Mouse (Mus musculus) CH12F3 (cell line): ENCODE data around the gene Lpin3.

ENCODE experiments used
- in situ Hi-C: fragments of 300-500 bp; cut with MboI; formaldehyde crosslinking; loops from 2 replicates; pipeline ENCODE4 v1.14.3; 2020; ENCODE audit warnings: low sequenced_read_pairs

Lpin3 gene

DNA sequence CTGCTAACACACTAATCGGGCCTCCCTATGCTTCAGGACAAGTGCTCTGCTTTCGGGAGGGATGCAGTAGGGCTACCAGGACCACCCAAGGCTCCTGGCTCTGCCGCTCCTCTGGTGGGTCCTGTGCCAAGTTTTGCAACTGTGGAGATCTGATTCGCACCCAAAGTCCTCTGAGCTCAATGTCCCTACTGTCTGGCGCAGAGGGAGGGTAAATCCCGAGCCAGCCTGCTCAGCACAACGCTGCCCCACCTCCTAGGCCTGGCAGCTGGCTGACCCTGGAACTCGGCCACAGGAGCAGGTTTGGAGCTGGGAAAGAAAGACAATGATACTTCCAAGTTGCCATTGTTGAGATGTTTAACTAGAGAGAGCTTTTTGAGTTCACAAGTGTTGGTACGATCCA is 44.7 kb downstream of the Lpin3 start:
- in situ Hi-C loops: no loop called here

DNA sequence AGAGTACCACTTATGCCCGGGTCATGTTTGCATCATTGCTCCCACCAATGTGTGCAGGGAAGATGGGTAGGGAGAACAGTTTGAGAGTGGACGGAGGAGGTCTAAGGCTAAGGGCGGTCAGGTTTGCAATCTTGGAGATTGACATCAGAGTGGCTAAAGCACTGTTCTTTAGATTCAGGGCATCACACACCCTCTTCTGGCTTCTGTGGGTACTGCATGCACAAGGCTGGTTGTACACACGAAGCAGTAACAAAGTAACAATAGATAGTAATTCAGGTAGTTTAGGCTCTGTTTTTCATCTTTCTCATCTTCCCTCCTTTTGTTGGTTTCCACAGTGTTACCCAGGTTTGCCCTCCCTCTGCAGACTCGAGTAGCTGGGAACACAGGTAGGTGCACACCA is 50.9 kb downstream of the Lpin3 start:
- in situ Hi-C loops: no loop called here

DNA sequence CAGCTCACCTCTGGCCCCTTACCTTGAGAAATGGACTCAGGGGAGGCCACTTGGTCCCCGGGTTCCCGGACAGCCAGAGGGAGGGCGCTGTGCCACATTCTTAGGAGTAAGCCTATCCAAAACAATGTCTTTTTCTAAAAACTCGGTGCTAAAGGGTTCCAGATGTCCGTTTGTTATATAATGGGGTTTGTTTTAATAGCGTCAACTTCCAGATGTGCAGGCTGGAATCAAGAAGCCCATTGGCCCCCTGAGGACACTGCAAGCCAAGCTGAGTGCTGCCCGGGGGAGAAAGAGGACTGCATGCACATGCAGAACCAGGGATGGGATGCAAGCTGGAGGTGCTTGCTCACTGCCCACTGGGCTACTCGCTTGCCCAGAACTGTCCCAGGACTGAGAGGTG is 51.9 kb downstream of the Lpin3 start:
- in situ Hi-C loops: no loop called here

DNA sequence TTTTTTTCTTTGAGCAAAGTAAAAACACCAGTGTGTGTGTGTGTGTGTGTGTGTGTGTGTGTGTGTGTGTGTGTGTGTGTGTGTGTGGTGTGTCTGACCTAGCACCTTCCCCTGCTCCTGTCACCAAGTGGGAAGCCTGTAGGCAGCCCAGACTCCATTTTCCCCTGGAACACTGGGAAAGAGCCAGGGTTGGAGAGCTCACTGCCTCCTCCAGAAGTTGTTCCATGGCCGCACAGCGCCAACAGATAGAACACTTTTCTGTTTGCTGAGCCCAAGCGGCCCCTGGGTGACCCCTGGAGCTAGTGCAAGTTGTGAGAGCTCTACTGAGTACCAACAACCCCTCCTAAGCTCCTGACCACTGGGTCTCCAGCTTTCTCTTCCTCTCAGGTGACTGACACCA is 52.5 kb downstream of the Lpin3 start:
- in situ Hi-C loops: no loop called here

DNA sequence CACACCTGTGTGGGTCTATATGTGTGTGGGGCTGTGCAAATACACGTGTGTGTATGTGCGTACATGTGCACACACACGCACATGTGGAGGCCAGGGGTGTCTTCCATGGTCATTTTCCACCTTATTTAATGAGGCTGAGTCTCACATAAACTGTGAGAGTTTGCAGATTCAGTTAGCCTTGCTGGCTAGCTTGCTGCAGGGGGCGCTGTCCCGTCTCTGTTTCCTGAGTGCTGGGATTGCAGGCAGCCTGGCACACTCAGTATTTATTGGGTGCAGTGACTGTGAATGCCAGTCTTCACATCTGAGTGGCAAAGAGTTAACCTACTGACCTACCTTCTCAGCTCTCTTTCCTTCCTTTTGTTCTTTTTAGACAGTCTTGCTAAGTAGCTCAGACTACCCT is 53.4 kb downstream of the Lpin3 start:
- in situ Hi-C loops: no loop called here

DNA sequence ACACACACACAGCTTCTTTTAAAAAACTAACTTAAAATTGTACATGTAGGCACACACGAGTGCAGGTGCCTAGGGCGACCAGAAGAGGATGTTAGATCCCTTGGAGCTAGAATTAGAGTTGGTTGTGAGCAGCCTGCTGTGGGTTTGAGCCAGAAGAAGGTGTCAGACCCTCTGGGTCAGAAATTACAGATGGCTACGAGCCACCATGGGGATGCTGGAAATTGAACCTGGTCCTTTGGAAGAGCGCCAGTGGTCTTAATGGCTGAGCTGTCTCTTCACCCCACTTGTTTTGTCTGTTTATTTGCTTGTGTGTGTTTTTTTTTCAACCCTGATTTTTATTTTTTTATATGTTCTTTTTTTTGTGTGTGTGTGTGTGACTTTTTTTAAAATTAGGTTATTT is 54.0 kb downstream of the Lpin3 start:
- in situ Hi-C loops: no loop called here

DNA sequence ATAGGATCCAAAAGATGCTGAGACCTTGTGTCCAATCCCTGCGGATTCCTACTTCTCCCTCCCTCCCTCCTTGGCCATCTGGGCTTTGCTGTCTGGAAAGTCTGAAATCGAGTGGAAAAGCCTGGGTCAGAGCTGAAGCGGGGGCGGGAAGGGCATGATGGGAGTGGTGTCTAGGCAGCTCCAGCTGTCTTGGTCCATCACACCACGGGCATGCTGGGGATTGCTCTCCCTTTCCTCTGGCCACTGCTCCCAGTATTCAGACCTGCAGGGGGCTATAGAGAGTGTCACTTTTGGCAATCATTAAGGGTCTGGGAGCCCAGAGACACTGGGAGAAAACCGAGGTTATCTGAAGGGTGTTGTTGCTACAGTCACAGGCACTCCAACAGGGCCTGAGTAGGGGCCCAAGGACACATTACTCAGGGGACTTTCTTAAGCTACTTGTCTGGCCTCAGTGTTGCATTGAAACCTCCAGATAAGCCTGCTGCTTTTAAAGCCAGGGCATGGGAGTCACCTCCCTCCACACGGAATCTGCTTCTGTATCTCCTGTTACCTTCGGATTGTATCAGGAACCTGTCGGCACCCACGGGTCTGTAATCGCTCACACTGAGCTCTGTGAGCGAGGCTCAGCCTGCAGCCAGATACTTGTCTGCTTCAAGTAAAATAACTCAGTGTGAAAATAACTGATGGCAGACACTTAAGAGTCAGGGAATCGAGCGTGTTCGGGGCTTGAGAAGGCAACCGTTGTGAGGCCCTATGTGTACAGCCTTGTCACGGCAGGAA is 60.6 kb downstream of the Lpin3 start:
- in situ Hi-C loops: no loop called here

DNA sequence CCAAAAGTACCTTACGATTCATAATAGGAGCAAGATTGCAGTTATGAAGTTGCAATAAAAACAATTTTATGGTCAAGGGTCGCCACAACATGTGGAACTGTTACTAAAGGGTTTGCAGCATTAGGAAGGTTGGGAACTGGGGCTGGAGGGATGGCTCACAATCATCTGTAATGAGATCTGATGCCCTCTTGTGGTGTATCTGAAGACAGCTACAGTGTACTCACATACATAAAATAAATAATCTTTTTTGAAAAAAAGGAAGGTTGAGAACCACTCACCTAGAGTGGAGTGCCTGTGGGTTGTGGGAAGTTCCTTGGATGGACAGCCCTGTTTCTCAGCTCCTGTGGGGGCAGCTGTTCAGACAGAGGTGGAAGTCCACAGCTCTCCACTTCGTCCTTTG is 62.0 kb downstream of the Lpin3 start:
- in situ Hi-C loops: no loop called here

DNA sequence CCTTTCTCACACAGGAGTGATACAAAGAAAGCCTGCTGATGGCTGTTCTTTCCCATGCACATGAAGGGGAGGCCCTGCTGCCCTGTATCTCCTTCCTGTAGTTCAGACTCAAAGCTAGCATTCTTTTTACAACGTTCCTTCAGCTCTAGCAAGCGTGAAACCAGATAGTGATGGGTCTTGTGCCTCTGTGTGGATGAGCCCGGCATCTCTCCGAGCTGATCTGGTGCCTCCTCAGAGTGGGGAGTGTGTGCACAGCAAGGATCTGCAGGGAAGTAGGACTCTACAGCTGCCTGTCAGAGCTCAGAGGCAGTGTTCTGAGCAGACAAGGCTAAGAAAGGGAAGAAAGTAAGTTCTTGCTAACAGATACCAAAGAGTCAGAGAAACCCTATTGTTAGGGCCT is 71.1 kb downstream of the Lpin3 start:
- in situ Hi-C loops: no loop called here

DNA sequence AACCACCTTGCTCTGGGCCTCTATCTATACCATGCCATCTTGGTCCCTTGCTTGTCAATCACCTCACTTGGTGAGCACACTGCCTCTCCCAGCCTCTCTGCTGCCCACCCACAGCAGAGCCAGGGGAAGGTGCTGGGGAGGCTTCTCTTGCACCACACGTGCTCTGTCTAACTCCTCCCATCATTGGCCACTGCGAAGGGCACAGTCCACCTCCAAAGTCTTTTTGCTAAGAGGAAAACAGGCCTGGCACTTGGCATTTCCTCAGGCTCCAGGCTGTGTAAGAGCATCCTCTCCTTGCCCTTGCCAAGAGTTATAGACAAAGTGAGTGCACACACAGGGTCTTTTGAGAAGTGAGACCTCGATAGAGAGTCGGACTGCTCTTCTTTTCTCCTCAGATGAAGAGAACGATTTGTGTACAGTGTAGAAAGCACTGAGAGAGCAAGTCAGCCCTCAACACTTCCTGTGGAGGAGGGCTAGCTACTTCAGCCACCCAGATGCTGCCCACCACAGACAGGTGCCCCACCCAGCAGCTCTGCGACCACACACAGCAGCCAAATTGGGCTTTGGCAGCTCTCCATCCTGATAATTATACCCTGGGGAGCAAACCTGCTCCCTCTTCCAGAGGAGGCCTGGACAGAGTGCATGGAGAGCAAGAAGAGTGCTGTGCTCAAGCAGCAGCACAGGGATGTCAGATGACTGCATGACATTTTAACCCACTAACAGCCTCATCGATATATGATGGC is 72.8 kb downstream of the Lpin3 start:
- in situ Hi-C loops: no loop called here

DNA sequence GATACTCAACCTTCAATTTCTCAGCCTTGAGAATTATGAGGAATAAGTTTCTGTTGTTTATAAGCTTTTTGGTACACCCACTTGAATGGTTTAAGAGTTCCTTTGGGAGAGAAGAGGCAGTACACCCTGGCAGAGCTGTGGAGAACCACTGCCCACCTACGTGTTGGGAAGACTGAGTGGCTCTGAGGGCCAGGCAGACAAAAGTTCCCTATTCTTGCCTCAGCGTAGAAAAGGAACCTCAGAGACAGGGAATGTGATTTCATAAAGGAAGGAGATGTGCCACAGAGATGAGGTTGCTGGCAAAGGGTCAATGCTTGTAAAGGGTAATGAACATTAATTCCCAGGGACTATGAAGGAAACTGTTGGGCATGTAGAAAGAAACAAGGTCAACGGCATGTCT is 74.1 kb downstream of the Lpin3 start:
- in situ Hi-C loops: no loop called here

DNA sequence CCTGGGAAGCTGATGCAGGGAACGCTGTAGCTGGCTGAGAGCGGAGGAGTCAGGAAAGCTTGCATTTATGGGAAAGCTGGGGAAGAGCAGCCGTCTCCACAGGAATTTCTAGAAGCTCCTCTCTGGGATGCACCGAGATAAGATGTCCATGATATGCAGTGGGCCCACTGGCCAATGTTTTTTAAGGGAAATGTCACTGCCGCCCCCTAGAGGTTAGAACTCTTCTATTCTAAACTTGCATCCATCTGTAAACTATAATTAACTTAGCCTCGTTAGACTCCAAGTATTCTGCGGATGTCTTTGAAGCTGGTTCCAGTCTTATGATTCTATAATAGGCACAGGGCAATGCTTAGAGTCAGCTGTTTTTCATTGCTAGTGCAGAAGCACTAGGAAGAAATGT is 74.9 kb downstream of the Lpin3 start:
- in situ Hi-C loops: no loop called here
